1 mouse cellular context compared by ENCODE assay signal in the genomic region with DNA sequence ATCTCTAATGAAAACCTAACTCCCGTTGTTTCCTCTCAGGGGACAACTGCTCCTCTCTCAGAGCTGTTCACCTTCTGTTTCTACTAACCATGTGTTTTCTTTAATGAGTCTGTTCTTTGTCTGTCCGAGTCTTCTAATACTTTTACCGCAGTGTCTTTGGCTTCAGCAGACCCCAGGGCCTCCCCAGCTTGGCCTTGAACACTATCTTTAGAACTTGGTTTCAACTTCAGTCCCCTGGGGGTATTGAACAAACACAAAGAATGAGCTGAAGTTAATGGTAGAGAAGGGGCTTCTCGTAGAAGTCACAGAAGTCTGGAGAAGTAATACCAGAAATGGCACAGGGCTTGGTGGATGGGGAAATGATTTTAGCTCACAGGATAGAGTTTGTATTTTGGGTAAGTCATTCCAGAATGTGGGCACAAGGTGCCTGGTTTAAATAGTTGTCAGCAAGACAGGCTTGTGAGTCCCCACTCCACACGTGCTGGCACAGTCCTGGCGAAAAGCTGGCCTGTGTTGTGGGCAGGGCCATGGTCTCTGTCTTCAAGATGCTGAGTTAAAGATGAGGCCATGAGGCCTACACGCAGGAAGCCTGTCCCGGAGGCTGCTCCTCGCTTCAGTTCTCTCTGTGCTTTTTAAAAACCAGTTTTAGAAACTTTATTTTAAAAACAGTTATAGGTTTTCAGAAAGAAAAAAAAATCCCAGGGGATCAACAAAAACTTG.
TF ChIP-seq lines count a peak whose summit lies in the region.

No protein-coding gene starts in this region.

TF ChIP-seq in CH12.LX, 34 proteins besides CTCF, POLR2A, EP300 and RAD21:
- TF ChIP-seq MAX (IDR thresholded peaks at IDR 0.05; ENCODE audit: low read length) (peak; percentile 74; the same call in 1 of the 2 replicates), BHLHE40 (IDR thresholded peaks at IDR 0.05; ENCODE audit: low read depth, low read length) (peak; percentile 33; the same call in 1 of the 2 replicates), TCF12 (IDR thresholded peaks at IDR 0.05; ENCODE audit: low read depth, low read length) (0 out of 2 replicates have a peak, but pooled peaks have one; percentile 5), JUND (conservative IDR thresholded peaks at IDR 0.05; ENCODE audit: low read depth, low read length) (no peak), MYC (IDR thresholded peaks at IDR 0.05; ENCODE audit: low read depth, low read length) (peak; percentile 55), MEF2A (IDR thresholded peaks at IDR 0.05; ENCODE audit: borderline replicate concordance, low read depth, low read length) (peak; percentile 87)
